Mouse (Mus musculus): ENCODE data around the gene Dnmt3b.
"Not testable (repeated sequence)": the region's sequence is repeated elsewhere in the genome, so short reads cannot be mapped to it uniquely, and the experiment has no call there.

Gene Dnmt3b

GRCm38 (mm10) chr2:153633259-153633658, 16.0 kb upstream of the Dnmt3b start:
- no peak for DNase-seq (ENCODE audit: low spot score in 2 of 2)

- no peak for DNase-seq (ENCODE audit: low spot score in 2 of 2)
Observed at GRCm38 (mm10) chr2:153638977-153639680, 10.1 kb upstream of the Dnmt3b start.

- no peak for DNase-seq (ENCODE audit: low spot score in 2 of 2)
Observed at GRCm38 (mm10) chr2:153642496-153642895, 6.8 kb upstream of the Dnmt3b start.

GRCm38 (mm10) chr2:153642999-153643398, 6.3 kb upstream of the Dnmt3b start:
- DNase-seq (ENCODE audit: low spot score in 2 of 2): no peak

GRCm38 (mm10) chr2:153648773-153649297, 415 bp upstream of the Dnmt3b start:
- DNase-seq (ENCODE audit: low spot score in 2 of 2): no peak

- DNase-seq (ENCODE audit: low spot score in 2 of 2): no peak
Observed at GRCm38 (mm10) chr2:153650014-153650687, 901 bp downstream of the Dnmt3b start.

- DNase-seq (ENCODE audit: low spot score in 2 of 2): no peak
Observed at GRCm38 (mm10) chr2:153651681-153652080, 2.4 kb downstream of the Dnmt3b start.

GRCm38 (mm10) chr2:153657659-153658058, 8.4 kb downstream of the Dnmt3b start:
- not testable (repeated sequence) for DNase-seq (ENCODE audit: low spot score in 2 of 2)

- DNase-seq (ENCODE audit: low spot score in 2 of 2): no peak
Observed at GRCm38 (mm10) chr2:153660616-153661015, 11.4 kb downstream of the Dnmt3b start.

GRCm38 (mm10) chr2:153665401-153665800, 16.2 kb downstream of the Dnmt3b start:
- DNase-seq (ENCODE audit: low spot score in 2 of 2): no peak

- DNase-seq (ENCODE audit: low spot score in 2 of 2): peak; percentile 19 to 51
Observed at GRCm38 (mm10) chr2:153668754-153669376, 19.6 kb downstream of the Dnmt3b start.

- no peak for DNase-seq (ENCODE audit: low spot score in 2 of 2)
Observed at GRCm38 (mm10) chr2:153670111-153670510, 20.9 kb downstream of the Dnmt3b start.

GRCm38 (mm10) chr2:153672619-153673018, 23.4 kb downstream of the Dnmt3b start:
- DNase-seq (ENCODE audit: low spot score in 2 of 2): no peak

- not testable (repeated sequence) for DNase-seq (ENCODE audit: low spot score in 2 of 2)
Observed at GRCm38 (mm10) chr2:153675364-153675763, 26.1 kb downstream of the Dnmt3b start.

GRCm38 (mm10) chr2:153676944-153677343, 27.7 kb downstream of the Dnmt3b start:
- no peak for DNase-seq (ENCODE audit: low spot score in 2 of 2)

GRCm38 (mm10) chr2:153677550-153677949, 28.3 kb downstream of the Dnmt3b start:
- no peak for DNase-seq (ENCODE audit: low spot score in 2 of 2)

GRCm38 (mm10) chr2:153679959-153680358, 30.7 kb downstream of the Dnmt3b start:
- peak in 1 of 2 experiments; percentile 42 for DNase-seq (ENCODE audit: low spot score in 2 of 2)

GRCm38 (mm10) chr2:153693413-153693812, 44.2 kb downstream of the Dnmt3b start:
- DNase-seq (ENCODE audit: low spot score in 2 of 2): not testable (repeated sequence)

GRCm38 (mm10) chr2:153694462-153695085, 45.3 kb downstream of the Dnmt3b start:
- peak in 1 of 2 experiments; percentile 15 for DNase-seq (ENCODE audit: low spot score in 2 of 2)

- DNase-seq (ENCODE audit: low spot score in 2 of 2): no peak
Observed at GRCm38 (mm10) chr2:153696352-153696751, 47.1 kb downstream of the Dnmt3b start, which contains the start of gene Dnmt3c. Gene Dnmt3c, plus strand, starts transcription at chr2:153696652.

GRCm38 (mm10) chr2:153703389-153703788, 54.1 kb downstream of the Dnmt3b start:
- no peak for DNase-seq (ENCODE audit: low spot score in 2 of 2)

Data from left cerebral cortex, adult 9 months (tissue).